Mouse (Mus musculus): ENCODE results near the gene Gm20388. TPM values are rescaled to one million over a fixed set of nuclear protein-coding genes. Genes with fewer than 3 reads are reported as not detected.

Gene Gm20388
- polyA plus RNA-seq, 1 experiment from 2014 or later, result 47.1 TPM

DNA sequence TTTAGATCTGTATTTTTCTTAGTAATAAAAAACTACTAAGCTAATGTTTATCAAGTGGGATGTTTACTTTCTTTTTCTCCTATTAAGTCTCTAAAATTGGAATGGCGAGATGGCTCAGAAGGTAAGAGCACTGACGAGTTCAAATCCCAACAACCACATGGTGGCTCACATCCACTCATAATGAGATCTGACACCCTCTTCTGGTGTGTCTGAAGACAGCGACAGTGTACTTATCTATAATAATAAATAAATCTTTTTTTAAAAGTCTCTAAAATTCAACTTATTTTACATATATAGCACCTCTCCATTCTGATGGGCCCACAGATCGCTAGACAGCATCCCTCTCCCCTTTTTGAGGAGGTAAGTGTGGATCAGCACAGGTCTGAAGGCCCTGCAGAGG lies 2699.6 kb downstream of the Gm20388 start:
- peaks cover 52% of the 10 kb centered on the region for H3K79me2 ChIP-seq (ENCODE audit: inconsistent target)
- peaks cover 14% of the 10 kb centered on the region for H3K36me3 ChIP-seq (ENCODE audit: inconsistent target)
- no peak overlapping the region for H3K27ac ChIP-seq
- peak overlapping the region; percentile 73; the same call in 1 of the 2 replicates for H3K4me3 ChIP-seq (ENCODE audit: inconsistent target)
- WGBS (ENCODE audit: missing documents), result 71% methylated on average over 4 of the region's 4 CpGs

DNA sequence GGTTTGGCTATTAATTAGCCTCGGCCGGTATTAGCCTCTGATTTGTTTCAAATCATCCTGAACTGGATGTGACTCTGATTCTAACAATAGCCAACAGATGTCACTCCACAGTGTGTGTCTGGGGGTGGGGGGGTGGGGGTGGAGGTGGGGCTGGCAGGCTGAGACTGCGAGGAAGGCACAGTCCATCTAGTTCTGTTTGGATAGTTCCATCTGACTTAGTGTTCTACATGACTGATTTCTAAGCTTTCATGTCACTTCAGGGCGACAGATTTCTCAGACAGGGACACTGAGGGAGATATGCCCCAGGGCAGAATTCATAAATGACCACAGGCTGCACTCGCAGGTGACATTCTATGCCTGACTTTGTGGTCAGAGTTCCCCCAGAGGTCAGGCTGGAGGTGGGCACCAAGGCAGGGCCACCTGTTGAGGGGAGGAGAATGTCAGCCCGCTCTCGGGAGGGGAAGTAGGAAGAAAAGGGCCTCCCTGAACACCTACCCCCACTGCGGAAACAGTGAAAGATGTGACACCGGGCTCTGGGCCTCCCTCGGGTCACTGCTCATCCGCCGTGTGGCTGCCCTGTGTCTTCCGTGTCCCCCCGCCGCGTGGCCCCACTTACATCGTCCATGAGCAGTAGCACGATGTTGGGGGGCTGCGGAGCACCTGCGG lies 2700.1 kb downstream of the Gm20388 start:
- H3K36me3 ChIP-seq (ENCODE audit: inconsistent target), result peaks cover 20% of the 10 kb centered on the region
- WGBS (ENCODE audit: missing documents), result 6% methylated on average over 20 of the region's 20 CpGs
- peak overlapping the region; percentile 66 for H3K27ac ChIP-seq
- H3K79me2 ChIP-seq (ENCODE audit: inconsistent target), result peaks cover 52% of the 10 kb centered on the region
- H3K4me3 ChIP-seq (ENCODE audit: inconsistent target), result peak overlapping the region; percentile 73

GRCm38 (mm10) chr8:122611295-122612133 lies 2700.9 kb downstream of the Gm20388 start, which contains the start of the genes Galns and Trappc2l:
Gene Galns (minus strand): TSS chr8:122611463.
Gene Trappc2l (plus strand): TSS chr8:122611640.
- H3K79me2 ChIP-seq (ENCODE audit: inconsistent target), result peaks cover 52% of the 10 kb centered on the region
- WGBS (ENCODE audit: missing documents), result under 1% methylated on average over 56 of the region's 57 CpGs
- H3K27ac ChIP-seq, result peak within 1 kb of the TSS; percentile 66
- H3K4me3 ChIP-seq (ENCODE audit: inconsistent target), result peak within 1 kb of the TSS; percentile 73
- peaks cover 22% of the 10 kb centered on the region for H3K36me3 ChIP-seq (ENCODE audit: inconsistent target)

DNA sequence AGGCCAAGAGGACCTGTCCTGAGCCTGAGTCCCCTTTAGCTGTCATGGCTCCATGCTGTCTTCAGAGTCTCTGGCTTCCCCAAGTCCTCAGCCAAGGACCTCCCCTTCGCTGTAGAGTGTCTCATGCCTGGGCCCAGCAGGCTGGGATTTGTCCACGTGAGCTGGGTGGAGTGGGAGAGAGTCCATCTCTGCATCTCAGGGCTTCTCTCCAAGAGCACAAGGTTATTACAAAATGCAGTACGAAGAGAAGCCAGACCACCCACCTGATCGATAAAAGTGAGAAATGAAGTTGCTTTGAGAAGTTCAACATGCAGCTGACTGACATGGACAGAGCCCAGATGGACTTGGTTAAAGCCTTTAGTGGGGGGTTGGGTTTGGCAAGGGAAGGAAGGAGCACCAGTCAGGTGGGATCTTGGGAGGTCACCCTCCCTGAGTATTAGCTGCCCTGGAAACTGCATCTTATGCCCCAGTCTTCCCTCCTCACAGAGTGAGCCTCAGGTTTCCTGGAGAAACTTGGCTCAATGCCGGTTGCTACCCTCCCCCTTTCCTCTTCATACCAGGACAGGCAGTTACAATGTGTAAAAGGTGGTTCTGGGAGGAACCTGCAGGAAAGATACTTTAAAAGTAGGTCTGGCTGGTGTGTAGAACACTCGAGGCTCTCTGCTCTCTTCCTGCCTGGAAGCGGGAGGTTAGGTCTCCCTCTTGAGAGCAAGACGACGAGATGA lies 2705.7 kb downstream of the Gm20388 start:
- Histone ChIP-seq H3K27ac (no peak overlapping the region), H3K79me2 (ENCODE audit: inconsistent target) (peaks cover 17% of the 10 kb centered on the region), H3K4me3 (ENCODE audit: inconsistent target) (no peak overlapping the region), H3K36me3 (ENCODE audit: inconsistent target) (peaks cover 22% of the 10 kb centered on the region)
- 80% methylated on average over 9 of the region's 9 CpGs for WGBS (ENCODE audit: missing documents)

DNA sequence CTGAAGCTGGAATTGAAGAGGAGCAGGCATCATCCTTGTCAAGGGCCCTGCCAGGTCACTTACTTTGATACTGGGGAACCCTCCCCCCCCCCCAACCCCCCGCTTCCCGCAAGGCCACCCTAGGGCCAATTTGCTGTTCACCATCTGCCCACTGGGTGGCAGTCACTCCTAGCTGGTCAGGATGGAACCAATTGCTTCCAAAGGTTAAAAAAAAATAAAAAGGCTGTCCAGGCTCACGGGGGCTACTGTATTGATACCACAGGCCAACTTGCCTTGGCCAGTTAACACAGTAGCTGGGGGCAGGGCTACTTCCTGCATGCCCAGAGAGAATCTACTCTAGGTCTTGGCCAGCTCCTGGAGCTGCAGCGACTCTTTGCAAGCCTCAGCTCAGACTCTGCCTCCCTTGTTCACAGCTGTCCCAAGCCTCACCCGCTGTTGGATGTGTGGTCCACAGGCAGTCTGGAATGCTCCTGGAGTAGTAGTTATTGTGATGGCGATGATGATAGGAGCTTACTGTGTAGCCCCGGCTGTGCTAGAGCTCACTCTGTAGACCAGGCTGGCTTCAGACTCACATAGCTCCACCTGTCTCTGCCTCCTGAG lies 2707.4 kb downstream of the Gm20388 start:
- WGBS (ENCODE audit: missing documents), result 71% methylated on average over 5 of the region's 7 CpGs
- no peak overlapping the region for H3K4me3 ChIP-seq (ENCODE audit: inconsistent target)
- H3K27ac ChIP-seq, result no peak overlapping the region
- H3K79me2 ChIP-seq (ENCODE audit: inconsistent target), result peaks cover 7% of the 10 kb centered on the region; the same call in 1 of the 2 replicates
- peaks cover 22% of the 10 kb centered on the region for H3K36me3 ChIP-seq (ENCODE audit: inconsistent target)

GRCm38 (mm10) chr8:122618660-122619378 lies 2708.2 kb downstream of the Gm20388 start:
- no peak overlapping the region for H3K27ac ChIP-seq

DNA sequence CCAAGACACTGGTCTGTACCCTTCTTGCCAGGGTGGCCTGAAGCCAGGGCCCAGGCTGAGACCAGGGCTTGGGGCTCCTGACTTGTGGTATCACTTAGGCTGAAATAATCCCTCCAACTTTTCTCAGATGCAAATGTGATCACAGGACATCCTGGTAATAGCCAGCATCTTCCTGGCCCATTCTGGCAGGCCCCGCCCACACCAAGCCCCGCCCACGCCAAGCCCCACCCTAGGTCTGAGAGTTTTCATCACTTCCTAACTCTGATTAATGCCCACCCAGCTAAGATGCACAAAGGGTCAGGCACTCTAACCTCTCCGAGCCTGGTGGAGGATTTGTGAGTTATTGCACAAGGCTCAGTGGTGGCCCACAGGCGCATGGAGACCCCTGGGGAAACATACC lies 2709.8 kb downstream of the Gm20388 start:
- WGBS (ENCODE audit: missing documents), result 53% methylated on average over 5 of the region's 5 CpGs
- Histone ChIP-seq H3K4me3 (ENCODE audit: inconsistent target) (no peak overlapping the region), H3K36me3 (ENCODE audit: inconsistent target) (peaks cover 6% of the 10 kb centered on the region), H3K79me2 (ENCODE audit: inconsistent target) (no peaks in the 10 kb centered on the region), H3K27ac (no peak overlapping the region)

More at GRCm38 (mm10) chr8:122618660-122619378, 2708.2 kb downstream of the Gm20388 start:
- Histone ChIP-seq H3K79me2 (ENCODE audit: inconsistent target) (no peaks in the 10 kb centered on the region; the same call in 1 of the 2 replicates), H3K4me3 (ENCODE audit: inconsistent target) (no peak overlapping the region), H3K36me3 (ENCODE audit: inconsistent target) (peaks cover 21% of the 10 kb centered on the region)
- 89% methylated on average over 6 of the region's 6 CpGs for WGBS (ENCODE audit: missing documents)

- 82% methylated on average over 6 of the region's 6 CpGs for WGBS (ENCODE audit: missing documents)
- Histone ChIP-seq H3K36me3 (ENCODE audit: inconsistent target) (no peaks in the 10 kb centered on the region), H3K79me2 (ENCODE audit: inconsistent target) (no peaks in the 10 kb centered on the region), H3K4me3 (ENCODE audit: inconsistent target) (no peak within 1 kb of the TSS), H3K27ac (no peak within 1 kb of the TSS)
These were observed 2712.1 kb downstream of the Gm20388 start, which contains the start of gene Pabpn1l for GRCm38 (mm10) chr8:122622727-122623126. Gene Pabpn1l (minus strand): TSS chr8:122622739.

- H3K36me3 ChIP-seq (ENCODE audit: inconsistent target), result no peaks in the 10 kb centered on the region
- H3K4me3 ChIP-seq (ENCODE audit: inconsistent target), result no peak overlapping the region
- no peaks in the 10 kb centered on the region for H3K79me2 ChIP-seq (ENCODE audit: inconsistent target)
- 93% methylated on average over 17 of the region's 17 CpGs for WGBS (ENCODE audit: missing documents)
- H3K27ac ChIP-seq, result no peak overlapping the region
These were observed 2713.4 kb downstream of the Gm20388 start for GRCm38 (mm10) chr8:122623844-122624642.

DNA sequence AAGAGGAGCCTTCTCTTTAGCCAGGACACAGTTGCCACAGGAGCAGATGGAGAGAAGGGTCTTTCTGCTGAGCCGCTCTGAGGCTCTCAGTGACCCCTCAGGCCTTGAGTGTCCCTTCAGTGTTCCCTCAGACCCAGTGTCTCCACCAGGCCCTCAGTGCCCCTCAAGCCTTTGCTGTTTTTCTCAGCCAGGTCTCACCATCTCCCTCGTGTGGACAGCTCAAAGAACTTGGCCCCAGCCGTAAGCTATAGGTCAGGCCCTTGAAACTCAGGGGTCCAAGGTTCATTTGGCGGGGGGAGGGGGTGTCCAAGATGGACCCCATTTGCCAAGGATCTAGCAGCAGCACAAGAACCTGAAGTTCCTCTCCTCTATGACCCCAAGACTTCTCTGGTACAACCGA lies 2714.0 kb downstream of the Gm20388 start:
- Histone ChIP-seq H3K36me3 (ENCODE audit: inconsistent target) (no peaks in the 10 kb centered on the region), H3K4me3 (ENCODE audit: inconsistent target) (no peak overlapping the region), H3K27ac (no peak overlapping the region), H3K79me2 (ENCODE audit: inconsistent target) (no peaks in the 10 kb centered on the region)
- WGBS (ENCODE audit: missing documents), result 88% methylated on average over 5 of the region's 5 CpGs

DNA sequence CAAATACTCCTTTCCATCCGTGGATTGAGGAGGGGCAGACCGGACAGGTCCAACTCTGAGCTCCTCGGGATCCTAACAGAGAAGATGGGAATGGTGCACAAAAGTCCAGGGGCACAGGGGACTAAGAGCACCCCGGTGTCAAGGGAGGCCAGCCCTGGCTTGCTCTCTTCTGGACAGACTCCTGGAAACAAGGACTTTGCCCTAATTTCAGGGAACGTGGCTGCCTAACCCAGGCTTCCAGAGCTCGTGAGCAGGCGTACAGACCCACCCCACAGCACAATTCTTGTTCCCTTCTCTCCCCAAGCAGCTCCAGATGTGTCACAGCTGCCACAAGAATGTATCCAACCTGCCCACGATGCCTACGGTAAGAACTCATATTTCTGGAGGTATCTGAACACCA lies 2715.2 kb downstream of the Gm20388 start:
- Histone ChIP-seq H3K27ac (no peak overlapping the region), H3K79me2 (ENCODE audit: inconsistent target) (no peaks in the 10 kb centered on the region), H3K4me3 (ENCODE audit: inconsistent target) (no peak overlapping the region), H3K36me3 (ENCODE audit: inconsistent target) (no peaks in the 10 kb centered on the region)
- 76% methylated on average over 9 of the region's 9 CpGs for WGBS (ENCODE audit: missing documents)

DNA sequence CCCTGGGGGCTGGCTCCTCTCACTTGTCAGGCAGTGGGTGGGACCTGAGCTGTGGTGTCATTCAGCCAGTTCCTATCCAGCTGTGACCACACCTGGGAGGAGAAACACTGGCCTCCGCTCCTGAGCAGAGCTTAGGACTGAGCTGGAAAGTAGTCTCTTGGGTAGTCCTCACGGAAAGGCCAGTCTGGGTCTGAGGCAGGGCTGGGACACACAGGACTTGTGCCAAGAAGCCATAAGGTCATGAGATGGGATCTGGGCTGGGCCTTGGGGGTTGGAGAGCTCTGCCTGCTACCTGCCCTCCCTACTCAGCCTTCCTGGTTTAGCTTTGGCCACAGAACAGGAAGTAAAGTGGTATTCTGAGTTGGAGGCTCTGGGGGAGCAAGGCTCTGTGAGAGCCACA lies 2716.3 kb downstream of the Gm20388 start:
- Histone ChIP-seq H3K27ac (no peak overlapping the region), H3K4me3 (ENCODE audit: inconsistent target) (no peak overlapping the region), H3K79me2 (ENCODE audit: inconsistent target) (no peaks in the 10 kb centered on the region), H3K36me3 (ENCODE audit: inconsistent target) (no peaks in the 10 kb centered on the region)
- WGBS (ENCODE audit: missing documents), result 76% methylated on average over 2 of the region's 2 CpGs

- Histone ChIP-seq H3K27ac (no peak overlapping the region), H3K79me2 (ENCODE audit: inconsistent target) (no peaks in the 10 kb centered on the region), H3K36me3 (ENCODE audit: inconsistent target) (no peaks in the 10 kb centered on the region), H3K4me3 (ENCODE audit: inconsistent target) (no peak overlapping the region)
- 93% methylated on average over 10 of the region's 10 CpGs for WGBS (ENCODE audit: missing documents)
These were observed 2718.7 kb downstream of the Gm20388 start for GRCm38 (mm10) chr8:122629388-122629787.

Data from macrophage (primary cell).